Mouse (Mus musculus) frontal cortex, postnatal 10 days (tissue): ENCODE data around the gene Htr1d.
A peak's percentile ranks its signal among the peaks of the same experiment; 100 is the strongest.

ENCODE experiments used
- DNase-seq, 2 experiments: peaks; one replicate each; pipeline ENCODE4 v3.0.0; 2022; ENCODE audit warnings: low spot score in 2 of 2, mixed read lengths in 1 of 2

The Htr1d gene

GRCm38 (mm10) chr4:136452286-136452685, 29.0 kb downstream of the Htr1d start:
- DNase-seq, result no peak

GRCm38 (mm10) chr4:136452792-136453191, 29.5 kb downstream of the Htr1d start:
- no peak for DNase-seq

GRCm38 (mm10) chr4:136454850-136455260, 31.5 kb downstream of the Htr1d start:
- DNase-seq, result peak; percentile 36 to 79

- DNase-seq, result no peak
Observed at GRCm38 (mm10) chr4:136456516-136457218, 33.3 kb downstream of the Htr1d start.

- no peak for DNase-seq
Observed at GRCm38 (mm10) chr4:136458276-136458675, 35.0 kb downstream of the Htr1d start.

- no peak for DNase-seq
Observed at GRCm38 (mm10) chr4:136459210-136459609, 35.9 kb downstream of the Htr1d start.

GRCm38 (mm10) chr4:136461206-136461605, 37.9 kb downstream of the Htr1d start:
- DNase-seq, result no peak

- no peak for DNase-seq
Observed at GRCm38 (mm10) chr4:136461761-136462085, 38.4 kb downstream of the Htr1d start.

GRCm38 (mm10) chr4:136462086-136462838, 38.9 kb downstream of the Htr1d start, which contains the start of gene 6030445D17Rik:
Gene 6030445D17Rik, plus strand, starts transcription at chr4:136462250.
- DNase-seq, result peak; percentile 48 to 66

- DNase-seq, result no peak
Observed at GRCm38 (mm10) chr4:136462839-136463178, 39.5 kb downstream of the Htr1d start.

- no peak for DNase-seq
Observed at GRCm38 (mm10) chr4:136463436-136463835, 40.1 kb downstream of the Htr1d start.

- DNase-seq, result no peak
Observed at GRCm38 (mm10) chr4:136466226-136466625, 42.9 kb downstream of the Htr1d start.

GRCm38 (mm10) chr4:136468553-136469327, 45.4 kb downstream of the Htr1d start:
- DNase-seq, result peak; percentile 31 to 50

GRCm38 (mm10) chr4:136469371-136469903, 46.1 kb downstream of the Htr1d start, which contains the start of gene Luzp1:
Gene Luzp1, plus strand, starts transcription at chr4:136469761.
- DNase-seq, result peak; percentile 87 to 92

- DNase-seq, result no peak
Observed at GRCm38 (mm10) chr4:136469941-136470346, 46.6 kb downstream of the Htr1d start.

- peak in 1 of 2 experiments; percentile 45 for DNase-seq
Observed at GRCm38 (mm10) chr4:136470347-136471071, 47.2 kb downstream of the Htr1d start.

- no peak for DNase-seq
Observed at GRCm38 (mm10) chr4:136476692-136477091, 53.4 kb downstream of the Htr1d start.

GRCm38 (mm10) chr4:136486549-136486948, 63.2 kb downstream of the Htr1d start:
- no peak for DNase-seq
